Mouse (Mus musculus) kidney, adult 11 months (tissue): Measurements from ENCODE around the gene Gnptab.
"Not testable (repeated sequence)": the region's sequence is repeated elsewhere in the genome, so short reads cannot be mapped to it uniquely, and the experiment has no call there.

Experiments used
- DNase-seq: peaks from one replicate; pipeline ENCODE4 v3.0.0; 2022

Gene Gnptab

DNA sequence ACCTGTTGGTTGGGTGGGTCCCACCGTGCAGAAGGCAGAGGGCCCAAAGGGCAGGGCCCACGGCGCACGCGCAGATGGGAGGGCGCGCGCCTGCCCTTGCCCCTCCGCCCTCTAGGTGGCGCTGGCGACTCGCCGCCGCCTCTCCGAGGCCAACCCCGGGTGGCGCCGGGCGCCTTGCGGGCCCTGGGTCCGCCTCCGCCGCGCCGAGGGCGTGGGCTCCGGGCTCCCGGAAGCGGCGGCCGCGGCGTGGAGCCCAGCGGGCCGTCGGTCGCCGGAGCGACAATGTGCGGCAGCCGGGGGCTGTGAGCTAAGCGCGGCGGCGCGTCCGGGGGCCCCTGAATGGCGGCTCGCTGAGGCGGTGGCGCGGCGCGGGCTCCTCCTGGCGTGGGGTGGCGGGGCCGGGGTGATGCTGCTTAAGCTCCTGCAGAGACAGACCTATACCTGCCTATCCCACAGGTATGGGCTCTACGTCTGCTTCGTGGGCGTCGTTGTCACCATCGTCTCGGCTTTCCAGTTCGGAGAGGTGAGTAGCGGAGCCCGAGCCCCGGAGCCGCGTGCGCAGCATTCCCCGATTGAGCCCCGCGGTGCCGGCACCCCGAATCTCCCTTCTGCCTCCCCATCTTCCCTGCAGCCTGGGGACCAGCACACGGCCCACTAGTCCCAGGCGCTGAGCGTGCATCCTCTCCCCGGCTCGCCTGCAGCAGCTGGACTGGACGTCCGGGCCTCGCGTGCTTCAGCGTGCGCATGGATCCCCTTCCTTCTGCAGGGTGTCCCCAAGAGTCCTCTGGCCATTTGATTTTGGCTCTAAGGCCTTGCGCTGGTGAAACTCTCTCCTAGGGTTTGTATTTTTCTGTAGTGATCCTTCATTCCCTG, at the start of gene Gnptab, which contains the start of gene Dram1:
Gene Gnptab (plus strand): TSS at position 120 of the 873 bp plus-strand sequence.
Gene Dram1 (minus strand): TSS at position 68 of the 873 bp plus-strand sequence.
- DNase-seq, result peak; percentile 81

GRCm38 (mm10) chr10:88330695-88331094, 48.2 kb upstream of the Gnptab start:
- DNase-seq, result no peak

DNA sequence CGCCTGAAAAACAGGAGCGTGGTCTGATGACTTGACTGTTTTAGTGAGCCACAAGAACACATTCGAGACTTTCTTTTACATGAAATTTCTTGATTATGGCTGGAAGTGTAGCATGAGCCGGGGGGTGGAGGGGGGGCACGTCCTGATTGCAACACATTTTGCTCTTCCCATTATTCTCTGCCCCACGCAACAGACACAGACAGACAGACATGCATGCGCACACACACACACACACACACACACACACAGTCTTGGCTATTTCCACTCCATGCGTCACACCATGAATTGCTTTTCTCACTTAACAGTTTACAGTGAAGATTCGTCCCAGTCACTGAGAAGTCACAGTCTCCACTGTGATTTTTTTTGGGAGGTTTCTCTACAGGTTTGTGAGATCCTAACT, 38.3 kb upstream of the Gnptab start:
- DNase-seq, result no peak

GRCm38 (mm10) chr10:88341368-88341767, 37.6 kb upstream of the Gnptab start:
- no peak for DNase-seq

DNA sequence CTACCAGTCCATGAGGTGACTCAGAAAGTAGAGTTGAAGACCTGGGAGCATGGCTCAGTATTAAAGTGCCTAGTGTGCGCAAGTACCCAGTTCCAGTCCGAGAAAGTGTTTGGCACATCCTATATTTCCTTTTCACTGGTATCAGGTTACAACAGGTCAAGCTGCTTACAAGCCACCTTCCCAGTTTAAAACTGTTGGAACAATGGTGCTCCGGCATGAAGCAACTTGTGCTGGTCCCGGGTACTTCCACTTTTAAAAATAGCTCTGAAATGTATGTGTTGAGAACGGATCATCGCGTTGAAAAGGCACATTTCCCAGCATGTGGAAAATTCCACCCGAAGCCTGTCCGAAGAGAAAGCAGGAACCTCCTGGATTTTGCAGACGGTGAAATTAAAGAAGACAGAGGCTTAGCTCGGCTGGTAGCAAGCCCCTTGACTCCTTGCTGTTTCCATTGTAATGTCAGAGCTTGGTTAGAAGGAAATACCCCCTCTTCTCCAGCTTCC, 33.0 kb upstream of the Gnptab start:
- no peak for DNase-seq

GRCm38 (mm10) chr10:88346454-88347245, 32.3 kb upstream of the Gnptab start:
- no peak for DNase-seq

DNA sequence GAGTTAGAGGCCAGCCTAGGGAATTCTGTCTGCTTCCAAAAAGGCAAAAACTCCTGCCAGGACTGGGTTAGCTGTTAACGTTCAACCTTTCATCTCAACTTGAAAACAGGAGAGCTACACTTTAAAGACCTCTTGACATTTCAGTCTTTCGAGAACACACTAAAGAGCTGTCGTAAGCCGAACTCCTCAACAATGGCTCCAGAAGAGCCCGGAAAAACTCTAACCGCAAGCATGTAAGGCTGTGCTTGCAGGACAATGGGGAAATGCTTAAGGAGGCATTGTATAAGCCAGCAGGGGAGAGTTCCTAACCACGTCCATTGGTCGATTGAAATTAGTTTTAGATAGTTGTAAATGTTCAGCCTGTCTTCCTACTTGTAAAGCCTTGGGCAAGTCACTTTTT, 29.1 kb upstream of the Gnptab start:
- DNase-seq, result no peak

DNA sequence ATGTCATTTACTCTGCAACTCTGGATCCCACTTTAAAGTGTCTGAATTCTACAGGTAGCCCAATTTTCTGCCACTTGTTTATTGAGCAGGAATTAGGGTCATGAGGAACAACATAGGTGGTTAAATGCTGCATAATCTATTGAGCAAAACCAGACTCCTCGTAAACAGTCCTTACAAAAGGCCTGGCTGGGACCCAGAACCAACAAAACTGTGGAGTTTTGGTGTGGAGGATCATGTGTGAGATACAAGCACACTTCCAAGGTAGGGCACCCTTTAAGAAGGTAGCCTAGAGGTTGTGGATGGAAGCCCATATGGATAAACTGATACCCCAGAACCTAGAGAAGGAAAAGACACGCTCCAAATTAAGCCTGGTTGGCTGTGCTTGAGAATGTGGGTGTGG, 28.2 kb upstream of the Gnptab start:
- DNase-seq, result no peak

DNA sequence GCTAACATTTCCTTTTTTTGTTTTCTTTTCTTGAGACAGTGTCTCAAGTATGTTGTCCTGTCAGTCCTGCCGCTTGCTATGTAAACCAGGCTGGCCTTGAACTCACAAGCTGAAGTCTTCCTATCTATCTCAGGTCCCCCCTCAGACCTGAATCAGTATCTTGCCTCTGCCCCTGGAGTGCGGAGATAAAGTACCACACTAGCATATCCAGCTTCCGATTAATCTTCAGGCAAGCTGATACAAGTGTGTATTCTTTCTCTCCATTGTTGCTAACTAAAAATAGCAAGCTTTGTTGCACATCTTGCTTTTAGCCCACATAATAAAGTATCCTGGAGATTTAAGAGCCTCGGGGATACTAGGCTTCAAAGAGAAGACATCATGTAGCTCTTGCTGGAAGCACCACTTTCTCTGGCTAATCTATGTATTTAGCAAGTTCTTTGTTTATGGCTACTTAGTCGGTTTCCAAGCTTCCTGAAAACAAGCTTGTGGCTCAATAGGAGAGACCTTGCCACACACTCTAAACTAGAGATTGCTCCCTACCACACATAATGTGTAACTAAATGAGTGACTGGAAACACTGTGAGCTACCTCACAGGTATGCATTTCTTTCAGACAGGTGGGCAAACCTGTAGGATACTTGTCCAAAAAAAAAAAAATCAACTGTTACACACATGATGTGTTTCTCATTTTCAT, 27.4 kb upstream of the Gnptab start:
- no peak for DNase-seq

GRCm38 (mm10) chr10:88352549-88352948, 26.4 kb upstream of the Gnptab start:
- DNase-seq, result no peak

- DNase-seq, result no peak
Observed at GRCm38 (mm10) chr10:88354599-88354998, 24.3 kb upstream of the Gnptab start.

DNA sequence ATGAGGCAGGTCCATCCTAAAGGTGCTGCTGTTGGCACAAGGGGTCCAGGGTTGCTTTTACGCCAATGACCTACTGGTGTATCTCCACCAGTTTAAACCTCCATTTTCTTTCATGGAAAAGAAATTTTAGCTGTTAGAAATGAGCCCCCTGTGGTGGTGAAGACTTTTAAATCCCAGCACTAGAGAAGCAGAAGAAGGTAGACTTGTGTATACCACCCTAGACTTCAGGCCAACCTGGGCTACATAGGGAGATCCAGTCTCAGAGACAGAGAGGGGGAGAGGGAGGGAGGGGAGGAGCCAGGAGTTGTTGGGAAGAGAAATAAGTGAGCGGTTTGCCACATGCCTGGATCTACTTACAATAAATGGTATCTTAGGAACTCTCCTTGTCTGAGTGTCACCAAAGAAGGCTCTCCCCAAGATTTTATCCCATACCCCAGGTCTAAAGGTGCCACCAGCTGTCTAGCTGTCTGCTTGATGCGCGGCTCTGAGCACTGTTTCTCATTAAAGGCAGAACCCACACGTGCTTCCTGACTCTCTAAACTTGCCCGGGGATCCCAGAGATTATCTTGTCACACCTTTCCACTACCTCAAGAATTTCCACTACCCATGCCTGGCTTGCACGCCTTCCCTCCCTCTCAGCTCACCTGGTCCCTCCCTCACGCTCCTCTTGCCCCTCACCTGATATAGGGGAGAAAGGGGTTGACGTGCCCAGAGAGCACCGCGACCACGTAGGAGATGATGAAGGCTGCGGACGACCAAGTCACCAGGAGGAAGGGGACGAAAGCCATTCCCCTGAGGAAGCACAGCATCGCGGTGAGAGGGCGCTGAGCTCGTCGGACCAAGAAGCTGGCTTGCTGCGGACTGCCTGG, 22.6 kb upstream of the Gnptab start:
- no peak for DNase-seq

GRCm38 (mm10) chr10:88356983-88357559, 21.9 kb upstream of the Gnptab start:
- peak; percentile 52 for DNase-seq

DNA sequence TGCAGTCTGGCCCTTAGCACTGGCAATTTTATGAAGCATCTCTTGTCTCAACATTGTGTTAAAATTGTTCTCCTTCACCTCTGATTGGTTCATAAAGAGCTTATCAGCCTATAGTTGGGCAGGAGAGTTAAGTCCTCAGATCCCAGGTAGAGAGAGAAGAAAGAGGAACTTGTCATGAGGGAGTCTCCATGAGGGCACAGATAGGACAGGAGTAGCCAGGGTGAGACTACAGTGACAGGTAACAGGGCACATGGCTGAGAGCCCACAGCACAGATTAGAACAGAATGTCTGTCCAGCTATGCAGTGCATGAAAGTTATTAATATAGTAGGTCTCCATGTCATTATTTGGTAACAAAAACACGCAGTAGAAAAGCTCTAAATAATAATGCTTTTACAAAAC, 16.7 kb upstream of the Gnptab start:
- DNase-seq, result no peak

DNA sequence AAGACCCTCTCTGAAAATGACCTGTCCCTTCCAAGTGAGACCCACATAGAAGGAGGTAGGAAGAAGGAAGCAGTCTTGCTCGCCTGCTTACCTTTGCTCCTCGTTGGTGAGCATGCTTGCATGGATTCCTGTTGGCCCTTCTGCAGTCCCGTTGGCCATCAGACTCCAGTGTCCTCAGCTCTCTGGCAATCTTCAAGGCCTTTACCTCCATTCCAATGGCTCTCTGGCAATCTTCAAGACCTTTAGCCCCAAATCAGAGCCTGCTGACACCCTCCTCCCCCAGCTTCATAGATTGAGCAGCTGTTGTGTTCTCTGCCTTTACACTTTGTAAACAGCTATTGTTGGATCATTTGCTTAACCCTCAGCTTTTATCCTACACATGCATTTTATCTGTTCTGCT, 14.7 kb upstream of the Gnptab start:
- DNase-seq, result no peak

DNA sequence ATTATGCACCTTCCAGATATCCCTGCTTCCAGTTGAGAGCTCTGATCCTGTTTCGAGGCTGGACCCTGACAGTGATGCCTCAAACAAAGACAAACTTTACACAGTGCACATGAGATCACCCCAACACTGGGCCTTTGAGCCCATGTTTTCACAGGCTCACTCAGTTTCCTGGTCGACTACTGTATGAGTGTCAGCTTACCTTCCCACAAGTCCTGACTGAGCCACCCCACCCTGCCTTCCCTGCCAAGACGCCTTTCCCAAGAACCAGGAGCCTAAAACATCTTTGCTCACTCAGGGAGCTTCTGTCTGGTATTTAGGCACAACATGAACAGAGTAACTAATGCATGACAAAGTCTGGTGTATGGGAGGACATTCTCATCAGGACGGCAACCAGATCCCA, 9.7 kb upstream of the Gnptab start:
- DNase-seq, result no peak

- no peak for DNase-seq
Observed at GRCm38 (mm10) chr10:88371793-88372192, 7.1 kb upstream of the Gnptab start.

- DNase-seq, result no peak
Observed at GRCm38 (mm10) chr10:88372436-88372835, 6.5 kb upstream of the Gnptab start.

DNA sequence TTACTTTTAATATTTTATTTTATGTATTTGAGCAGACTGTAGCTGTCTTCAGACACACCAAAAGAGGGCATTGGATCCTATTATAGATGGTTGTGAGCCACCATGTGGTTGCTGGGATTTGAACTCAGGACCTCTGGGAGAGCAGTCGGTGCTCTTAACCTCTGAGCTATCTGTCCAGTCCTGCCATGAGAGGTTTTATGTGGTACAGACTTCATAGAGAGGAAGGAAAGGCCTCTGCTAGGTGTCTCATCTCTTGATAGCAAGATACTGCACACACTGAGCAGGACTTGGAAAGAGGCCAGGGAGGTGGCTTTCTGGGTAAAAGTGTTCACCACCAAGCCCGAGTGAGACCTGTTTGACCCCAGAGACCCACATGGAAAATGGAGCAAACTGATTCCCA, 6.0 kb upstream of the Gnptab start:
- DNase-seq, result not testable (repeated sequence)

GRCm38 (mm10) chr10:88374984-88375383, 3.9 kb upstream of the Gnptab start:
- no peak for DNase-seq

DNA sequence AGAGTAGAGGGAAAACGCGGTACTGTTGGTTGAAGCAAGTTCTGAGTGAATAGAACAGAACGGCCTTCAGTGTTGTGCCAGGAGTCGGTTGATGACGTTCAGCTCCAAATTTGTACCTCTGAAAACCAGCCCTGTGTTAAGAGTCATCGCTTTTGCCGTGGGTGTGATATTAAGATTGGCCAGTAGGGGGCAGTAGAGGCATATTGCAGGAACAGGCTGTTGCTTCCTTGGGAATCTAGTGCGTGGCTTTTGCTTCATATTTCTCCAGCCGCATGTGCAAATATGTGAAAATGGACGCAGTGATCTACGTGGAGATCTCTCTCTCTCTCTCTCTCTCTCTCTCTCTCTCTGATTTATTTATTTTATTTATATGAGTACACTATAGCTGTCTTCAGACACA, 2.2 kb upstream of the Gnptab start:
- DNase-seq, result peak; percentile 77

GRCm38 (mm10) chr10:88377666-88378065, 1.3 kb upstream of the Gnptab start:
- DNase-seq, result no peak
